Mouse (Mus musculus): ENCODE data around the gene Fat3.

Gene Fat3

GRCm38 (mm10) chr9:16428589-16428988 lies 72.5 kb downstream of the Fat3 start:
- no peak for DNase-seq

- DNase-seq: no peak
These were observed 78.4 kb downstream of the Fat3 start for GRCm38 (mm10) chr9:16422707-16423106.

GRCm38 (mm10) chr9:16402815-16403214 lies 98.3 kb downstream of the Fat3 start:
- DNase-seq: no peak

GRCm38 (mm10) chr9:16398734-16399686 lies 102.1 kb downstream of the Fat3 start:
- no peak for DNase-seq

- DNase-seq: no peak
These were observed 111.9 kb downstream of the Fat3 start for GRCm38 (mm10) chr9:16389141-16389540.

DNA sequence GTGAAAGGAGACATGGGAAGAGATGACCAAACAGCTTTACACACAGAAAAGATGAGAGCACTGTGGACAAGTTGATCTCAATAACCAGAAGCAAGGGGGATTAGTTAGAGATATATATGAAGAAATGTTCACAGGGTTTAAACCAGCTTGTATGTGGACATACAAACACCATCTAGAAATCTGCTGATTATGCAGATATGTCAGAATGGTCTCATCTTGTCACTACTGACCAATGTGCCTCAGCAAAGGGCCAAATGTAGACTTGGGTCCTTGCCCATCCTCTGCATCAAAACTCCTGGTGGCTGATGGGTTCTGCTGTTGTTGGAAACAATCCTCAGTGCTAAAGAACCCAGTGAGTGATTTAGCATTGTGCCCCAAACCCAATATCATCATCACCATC lies 113.6 kb downstream of the Fat3 start:
- no peak for DNase-seq

DNA sequence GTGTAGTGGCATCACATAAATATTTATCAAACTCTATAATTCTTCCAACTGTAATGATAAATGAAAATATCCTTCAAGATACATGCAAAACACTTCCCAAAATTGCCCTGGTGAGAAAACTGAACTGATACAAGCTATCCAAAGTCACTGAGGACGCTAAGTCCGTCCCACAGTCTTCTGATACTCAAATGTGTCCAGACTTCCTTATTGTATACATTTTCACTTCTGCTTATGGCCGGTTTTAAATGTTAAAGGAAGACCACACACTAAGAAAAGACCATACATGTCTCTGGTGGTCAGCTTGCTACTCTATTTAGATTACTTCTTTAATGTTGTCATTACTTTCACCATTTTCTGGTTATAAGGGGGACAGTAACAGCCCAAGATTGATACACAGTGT lies 137.4 kb downstream of the Fat3 start:
- DNase-seq: no peak

GRCm38 (mm10) chr9:16361811-16362210 lies 139.3 kb downstream of the Fat3 start:
- no peak for DNase-seq

- no peak for DNase-seq
These were observed 144.4 kb downstream of the Fat3 start for GRCm38 (mm10) chr9:16356636-16357035.

DNA sequence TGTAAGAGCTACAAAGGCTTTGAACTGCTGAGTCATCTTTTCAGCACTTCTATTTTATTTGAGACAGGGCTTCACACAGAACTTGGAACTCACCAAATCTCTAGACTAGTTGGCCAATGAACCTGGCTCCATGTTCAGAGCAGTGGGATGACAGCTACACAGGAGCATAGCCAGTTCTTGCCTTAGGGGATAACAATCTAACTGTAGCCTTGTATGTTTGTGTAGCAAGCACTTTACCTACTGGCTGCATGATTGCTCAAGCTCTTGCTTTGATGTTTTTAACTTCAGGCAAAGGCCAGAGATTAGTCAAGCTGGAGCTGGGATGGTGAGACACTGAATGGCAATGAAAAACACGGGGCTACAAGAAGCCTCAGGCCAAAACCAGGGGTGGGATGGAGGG lies 146.2 kb downstream of the Fat3 start:
- DNase-seq: no peak

DNA sequence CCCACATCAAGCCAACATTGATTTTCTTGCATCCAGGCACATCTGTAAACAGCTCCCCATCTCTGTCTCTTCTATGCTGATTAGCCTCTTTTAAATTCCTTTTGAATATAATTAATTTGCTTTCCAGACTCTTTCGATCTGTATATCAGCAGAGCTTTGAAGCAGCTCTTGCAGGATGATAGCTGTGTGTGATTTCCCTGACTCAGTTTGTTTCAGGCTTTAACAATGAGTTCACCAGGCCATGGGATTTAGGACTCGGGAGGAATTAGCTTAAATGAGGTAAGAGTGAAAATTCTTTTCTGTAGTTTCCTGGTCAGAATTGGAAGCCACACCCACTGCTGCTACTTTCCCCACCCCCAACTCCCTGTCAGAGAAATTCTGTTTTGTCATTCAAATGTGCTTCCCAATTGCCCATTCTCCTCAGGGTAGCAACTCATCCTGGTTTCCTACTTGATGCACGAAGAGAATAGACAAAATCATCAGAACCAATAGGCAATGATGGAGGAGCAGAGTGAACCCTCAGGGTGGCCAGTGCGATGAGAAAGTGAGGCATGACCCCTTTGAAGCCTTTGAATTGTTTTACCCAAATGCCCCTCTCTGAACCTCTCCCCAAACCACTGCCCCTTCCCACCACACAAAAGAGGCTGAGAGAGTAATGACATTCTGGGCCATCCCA lies 147.9 kb downstream of the Fat3 start:
- DNase-seq: no peak

DNA sequence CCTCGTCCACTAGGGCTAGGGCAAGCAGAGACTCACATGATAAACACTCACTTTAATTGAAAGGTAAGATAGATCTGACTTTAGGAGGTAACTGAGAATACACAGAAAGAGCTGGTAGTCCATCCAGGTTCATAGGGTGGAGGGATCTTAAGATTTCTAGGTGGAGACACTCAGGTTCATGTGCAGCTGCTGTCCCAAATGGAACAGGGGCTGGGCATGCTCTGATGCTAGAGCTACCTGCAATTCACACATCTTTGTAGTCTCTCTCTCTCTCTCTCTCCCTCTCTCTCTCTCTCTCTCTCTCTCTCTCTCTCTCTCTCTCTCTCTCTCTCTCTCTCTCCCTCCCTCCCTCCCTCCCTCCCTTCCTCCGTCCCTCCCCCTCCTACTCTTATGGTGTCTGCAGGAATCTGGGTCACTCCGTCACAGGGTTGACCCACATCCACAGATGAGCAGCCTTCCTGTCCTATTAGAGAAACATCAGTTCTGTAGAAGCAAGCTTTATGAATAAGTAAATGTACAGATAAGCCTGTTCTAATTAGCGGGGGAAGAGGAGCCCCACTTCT lies 148.5 kb downstream of the Fat3 start:
- DNase-seq: no peak

DNA sequence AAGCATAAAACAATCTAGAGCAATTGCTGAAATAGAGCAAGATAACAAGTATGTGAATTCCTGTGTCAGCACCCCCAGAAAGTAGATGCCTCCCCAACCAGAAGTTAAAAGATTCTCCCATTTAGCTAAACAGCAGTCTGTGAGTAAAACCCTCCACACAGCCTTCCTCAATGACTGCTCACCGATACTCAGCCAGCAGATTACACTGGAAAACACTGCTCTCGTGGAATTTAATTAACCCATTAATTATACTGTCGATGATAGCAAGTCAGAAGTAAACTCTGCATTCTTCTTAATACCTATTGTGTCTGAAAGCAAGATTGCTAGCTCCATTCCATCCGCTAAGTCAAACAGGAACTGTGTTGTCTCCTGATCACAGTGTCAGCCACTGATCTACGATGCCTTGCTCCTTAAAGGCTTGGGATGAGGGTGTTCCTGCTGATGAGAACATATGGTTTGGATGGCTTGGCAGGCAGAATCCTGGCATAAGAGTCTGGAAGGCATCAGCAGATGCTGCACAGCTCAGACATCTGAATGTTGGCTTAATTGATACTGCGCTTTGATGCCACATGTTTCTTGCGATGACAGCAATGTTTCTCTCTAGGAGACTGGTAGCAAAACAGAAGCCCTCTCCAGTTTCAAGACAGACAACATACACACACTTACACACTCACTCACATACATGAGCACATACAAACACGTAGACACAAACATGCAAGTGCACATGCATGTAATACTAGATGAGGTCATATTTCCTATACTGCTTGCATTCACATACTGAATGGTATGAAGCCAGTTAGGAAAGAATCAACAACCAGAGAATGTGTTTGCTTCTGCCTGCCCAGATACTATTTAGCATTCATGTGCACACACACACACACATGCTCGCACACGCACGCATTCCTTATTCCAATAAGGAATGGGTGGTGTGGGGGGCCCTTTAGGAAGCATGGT lies 155.9 kb downstream of the Fat3 start:
- no peak for DNase-seq

- no peak for DNase-seq
These were observed 157.9 kb downstream of the Fat3 start for GRCm38 (mm10) chr9:16343191-16343590.

- no peak for DNase-seq
These were observed 158.5 kb downstream of the Fat3 start for GRCm38 (mm10) chr9:16342577-16342976.

- no peak for DNase-seq
These were observed 170.6 kb downstream of the Fat3 start for GRCm38 (mm10) chr9:16330290-16330984.

DNA sequence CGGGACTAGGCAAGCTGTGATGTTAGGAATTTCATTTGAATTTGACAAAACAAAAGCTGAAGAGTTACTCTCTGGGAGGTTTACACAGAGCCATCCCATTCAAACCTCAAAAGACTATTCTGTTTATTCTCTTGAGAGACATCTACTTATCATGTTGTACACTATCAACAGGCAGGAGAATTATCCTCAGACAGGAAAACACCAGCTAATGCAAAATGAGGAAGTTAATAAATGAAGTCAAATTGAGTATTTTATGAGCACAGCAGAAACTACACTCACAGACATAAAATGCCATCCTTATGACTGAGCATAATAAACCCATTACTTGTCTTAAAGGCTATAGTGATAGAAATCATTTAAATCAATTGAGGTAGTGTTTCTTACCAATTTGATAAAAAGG lies 182.1 kb downstream of the Fat3 start:
- no peak for DNase-seq

DNA sequence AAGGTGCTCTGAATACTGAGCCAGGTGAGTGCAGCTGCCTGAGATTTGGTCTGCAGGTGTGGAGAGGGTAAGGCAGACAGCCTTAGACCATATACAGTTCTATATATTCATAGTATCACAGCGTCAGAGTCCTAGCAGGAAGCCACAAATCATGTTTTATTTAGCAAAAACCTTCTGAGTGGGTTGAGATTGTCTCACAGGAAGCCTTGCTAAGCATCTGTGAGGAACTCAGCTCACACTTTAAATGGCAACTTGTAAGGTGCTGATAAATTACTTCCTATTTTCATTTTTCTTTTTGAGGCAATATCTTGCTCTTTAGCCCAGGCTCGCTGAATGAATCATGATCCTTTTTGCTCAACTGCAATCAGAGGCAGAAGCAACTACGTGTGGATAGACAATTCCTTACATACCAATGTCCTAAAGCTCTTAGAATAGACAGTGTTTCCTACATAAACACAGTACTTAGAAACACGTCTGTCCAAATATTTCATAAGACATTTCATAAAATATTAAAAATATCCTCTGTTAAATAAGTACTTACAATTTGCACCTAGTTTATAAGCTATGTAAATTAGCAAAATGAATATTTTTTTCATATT lies 188.4 kb downstream of the Fat3 start:
- DNase-seq: no peak

- no peak for DNase-seq
These were observed 189.9 kb downstream of the Fat3 start for GRCm38 (mm10) chr9:16310855-16311848.

DNA sequence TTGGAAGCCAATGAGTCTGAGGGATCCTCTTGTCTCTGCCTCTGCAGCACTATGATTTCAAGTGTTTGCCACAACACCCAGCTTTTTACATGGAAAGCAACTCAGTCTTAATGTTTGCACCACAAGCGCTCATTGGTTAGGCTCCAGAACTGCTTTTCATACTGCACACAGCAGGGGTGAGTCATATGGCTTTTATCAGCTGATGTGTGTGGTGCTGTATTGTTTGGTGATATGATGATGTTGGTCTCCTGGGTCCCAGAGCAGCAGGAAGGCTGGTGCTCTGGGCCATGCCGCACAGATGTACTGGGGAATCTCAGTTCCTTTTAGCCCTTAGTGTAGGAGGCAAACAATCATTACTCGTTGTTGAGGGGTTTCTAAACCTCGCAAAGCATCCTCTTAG lies 190.8 kb downstream of the Fat3 start:
- no peak for DNase-seq
